Mouse (Mus musculus) adipocyte (in vitro differentiated cells): Measurements from ENCODE around the gene Khdc3.
"Not testable (repeated sequence)": the region's sequence is repeated elsewhere in the genome, so short reads cannot be mapped to it uniquely, and the experiment has no call there.

Experiments used
- DNase-seq: peaks from one replicate; pipeline ENCODE4 v3.0.0-alpha.2; 2016; ENCODE audit warnings: low spot score

Khdc3 gene

DNA sequence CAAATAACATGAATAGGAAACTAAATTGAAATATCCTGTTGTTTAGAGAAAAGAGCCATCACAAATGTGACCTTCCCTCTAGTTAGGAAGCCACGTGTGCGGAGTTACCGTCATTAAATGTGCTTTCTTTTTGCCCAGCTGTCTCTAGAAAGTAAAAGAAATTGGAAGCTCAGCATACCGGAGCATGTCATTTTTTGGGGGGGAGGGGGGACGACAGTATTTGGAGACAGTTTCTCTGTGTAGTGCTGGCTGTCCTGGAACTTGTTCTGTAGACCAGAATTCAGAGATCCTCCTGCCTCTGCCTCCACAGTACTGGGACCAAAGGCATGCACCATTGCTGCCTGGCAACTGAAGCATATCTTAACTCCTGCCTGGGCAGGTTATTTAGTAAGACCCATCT lies at the start of gene Khdc3:
Gene Khdc3 (plus strand): TSS at position 301 of the 400 bp plus-strand sequence.
- DNase-seq = no peak

GRCm38 (mm10) chr9:73055441-73055911 lies 46.2 kb upstream of the Khdc3 start:
- no peak for DNase-seq

DNA sequence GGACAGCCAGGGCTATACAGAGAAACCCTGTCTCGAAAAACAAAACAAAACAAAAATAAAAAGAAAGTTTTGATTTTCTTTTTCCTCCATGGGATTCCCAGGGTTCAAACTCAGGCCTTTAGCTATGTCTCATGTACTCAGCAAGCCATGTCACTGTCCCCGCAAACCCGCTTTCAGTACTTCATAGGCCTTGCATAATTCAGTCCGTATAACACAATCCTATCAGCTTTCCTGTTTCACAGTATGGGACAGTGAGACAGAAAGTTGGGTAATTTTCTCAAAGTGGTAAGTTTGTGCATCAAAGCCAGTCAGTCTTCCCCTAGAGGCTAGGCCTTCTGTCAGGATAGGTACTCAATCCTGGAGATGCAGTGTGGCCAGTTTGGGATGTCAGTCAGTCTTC lies 42.4 kb upstream of the Khdc3 start:
- no peak for DNase-seq

GRCm38 (mm10) chr9:73063621-73064290 lies 37.9 kb upstream of the Khdc3 start:
- DNase-seq = no peak

GRCm38 (mm10) chr9:73067086-73067485 lies 34.5 kb upstream of the Khdc3 start:
- no peak for DNase-seq

DNA sequence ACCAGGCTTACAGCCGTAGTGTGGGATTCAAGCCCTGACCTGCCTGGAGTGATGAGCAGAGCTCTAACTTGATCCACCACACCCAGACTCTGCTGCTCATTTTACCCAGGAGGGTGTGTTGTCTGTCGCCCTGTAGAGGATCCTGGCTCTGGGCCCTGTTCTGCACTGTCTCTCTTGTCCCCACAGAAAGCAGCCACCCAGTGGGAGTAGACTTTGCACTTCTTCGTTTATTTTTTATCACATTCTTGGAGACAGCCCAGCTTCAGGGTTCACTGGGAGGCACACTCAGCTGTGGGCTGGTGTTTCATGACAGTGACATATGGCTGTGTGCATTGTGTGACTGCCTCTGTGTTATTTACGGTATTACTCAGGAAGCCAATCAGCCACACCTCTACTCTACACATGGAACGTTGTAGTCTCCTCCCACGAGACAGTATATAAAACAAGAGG lies 33.4 kb upstream of the Khdc3 start:
- peak; percentile 9 for DNase-seq

DNA sequence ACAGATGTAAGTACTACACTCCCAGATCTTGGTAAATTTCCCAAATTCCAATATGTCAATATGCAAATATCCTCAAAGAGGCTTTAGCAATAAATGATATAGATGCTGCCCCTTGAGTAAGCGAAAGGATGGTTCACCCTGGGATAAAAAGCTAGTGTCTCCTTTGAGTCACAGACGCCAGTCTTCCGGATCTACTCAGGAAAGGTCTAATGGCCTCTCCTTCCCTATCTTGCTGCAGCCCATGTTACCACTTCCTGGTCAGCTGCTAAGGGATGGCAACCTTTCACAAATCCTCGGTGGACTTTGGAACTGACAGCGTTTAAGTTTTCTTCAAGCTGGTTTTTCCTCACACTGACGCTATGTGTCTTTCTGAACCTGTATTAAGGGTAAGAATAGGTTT lies 32.9 kb upstream of the Khdc3 start:
- DNase-seq = no peak

GRCm38 (mm10) chr9:73070971-73071659 lies 30.5 kb upstream of the Khdc3 start:
- no peak for DNase-seq

DNA sequence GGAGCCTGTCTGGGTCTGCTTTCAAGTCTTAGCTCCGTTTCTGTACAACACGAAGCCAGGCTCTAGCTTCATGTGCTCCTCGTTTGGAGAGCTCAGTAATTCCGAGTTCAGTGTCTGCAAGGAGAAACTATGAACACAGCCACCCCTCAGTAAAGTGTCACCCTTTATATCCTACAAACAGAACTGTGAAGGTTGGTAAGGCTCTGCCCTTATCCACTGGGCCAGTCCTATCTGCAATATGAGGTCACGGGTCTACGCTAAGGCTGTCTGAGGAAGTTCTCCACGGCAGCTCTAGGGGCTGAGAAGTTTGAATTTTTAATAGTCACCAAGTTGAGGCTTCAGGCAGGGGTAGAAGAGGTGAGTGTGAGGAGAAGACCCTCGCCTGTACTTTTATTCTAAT lies 29.2 kb upstream of the Khdc3 start:
- DNase-seq = no peak

- DNase-seq = no peak
Observed at GRCm38 (mm10) chr9:73073169-73073568, 28.5 kb upstream of the Khdc3 start.

DNA sequence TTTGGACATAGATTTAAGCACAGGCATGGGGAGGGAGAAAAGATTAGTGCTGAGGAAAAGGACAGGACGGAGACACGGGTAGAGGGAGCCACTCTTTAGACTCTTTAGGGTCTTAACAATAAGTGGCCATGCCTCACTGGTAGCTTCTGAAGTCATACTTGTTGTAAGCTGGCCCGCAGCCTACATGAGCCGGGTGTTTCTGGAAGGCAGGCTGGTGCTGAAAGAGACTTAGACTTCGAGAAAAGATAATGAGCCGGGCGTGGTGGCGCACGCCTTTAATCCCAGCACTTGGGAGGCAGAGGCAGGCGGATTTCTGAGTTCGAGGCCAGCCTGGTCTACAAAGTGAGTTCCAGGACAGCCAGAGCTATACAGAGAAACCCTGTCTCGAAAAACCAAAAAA lies 22.3 kb upstream of the Khdc3 start:
- not testable (repeated sequence) for DNase-seq

DNA sequence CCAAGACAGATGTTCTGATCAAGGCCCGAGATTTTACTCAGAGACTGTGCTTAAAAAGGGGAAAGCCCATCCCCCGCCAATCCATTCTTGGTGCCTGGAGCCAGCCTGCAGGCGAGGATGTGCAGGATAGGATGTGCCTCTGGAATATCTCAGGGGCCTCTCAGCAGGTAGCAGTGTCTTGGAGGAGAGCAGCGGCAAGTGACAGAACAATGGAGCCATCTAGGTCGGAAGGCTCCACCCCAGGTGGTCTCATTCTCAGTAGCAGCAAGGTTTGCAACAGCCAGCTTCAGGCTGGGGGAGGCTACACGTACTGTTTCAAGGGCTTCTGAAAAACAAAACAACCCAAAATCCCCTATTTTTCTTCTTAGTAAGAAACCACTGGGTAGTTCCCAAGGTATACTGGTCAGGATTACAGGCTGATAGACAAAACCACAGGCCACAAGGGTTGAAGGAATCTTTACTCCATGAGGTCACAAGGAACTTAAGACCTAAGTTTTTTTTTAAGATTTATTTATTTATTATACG lies 21.8 kb upstream of the Khdc3 start:
- DNase-seq = no peak

- DNase-seq = no peak
Observed at GRCm38 (mm10) chr9:73082291-73083000, 19.2 kb upstream of the Khdc3 start.

GRCm38 (mm10) chr9:73083956-73084355 lies 17.7 kb upstream of the Khdc3 start:
- DNase-seq = no peak

- DNase-seq = no peak
Observed at GRCm38 (mm10) chr9:73085845-73086244, 15.8 kb upstream of the Khdc3 start.

- no peak for DNase-seq
Observed at GRCm38 (mm10) chr9:73087121-73087520, 14.5 kb upstream of the Khdc3 start.

- DNase-seq = no peak
Observed at GRCm38 (mm10) chr9:73087581-73087980, 14.1 kb upstream of the Khdc3 start.

DNA sequence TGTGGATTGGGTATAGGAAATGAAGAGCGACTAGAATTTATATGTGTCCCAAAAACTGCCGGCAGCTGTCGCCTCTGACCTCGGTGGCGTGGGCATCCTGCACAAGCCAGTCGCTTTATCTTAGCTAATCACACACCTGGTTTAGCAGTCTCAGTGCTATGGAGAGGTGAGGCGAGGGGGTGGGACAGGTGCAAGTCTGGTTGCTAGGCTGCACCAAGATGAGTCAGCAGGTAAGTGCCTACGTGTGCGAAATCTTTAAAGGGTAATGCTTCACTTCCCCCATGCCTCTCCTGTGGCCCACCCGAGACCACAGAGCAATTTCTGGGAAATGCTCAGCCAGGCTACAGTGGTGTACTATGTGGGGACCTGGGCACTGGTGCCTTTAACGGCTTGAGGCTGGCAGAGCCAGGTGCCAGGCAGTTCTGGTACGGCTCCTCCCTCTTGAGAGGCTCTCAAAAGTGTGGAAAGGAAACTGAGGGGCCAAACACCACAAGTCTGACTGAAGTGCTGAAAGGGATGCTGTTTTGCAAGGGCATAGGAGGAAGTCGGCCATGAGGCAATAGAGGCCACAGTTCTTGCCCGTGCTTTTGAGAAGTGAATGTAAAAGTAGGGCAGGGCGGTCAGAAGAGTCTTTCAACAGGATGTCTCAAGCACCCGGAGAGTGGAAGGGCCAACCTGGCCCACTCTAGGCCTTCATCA lies 12.3 kb upstream of the Khdc3 start:
- DNase-seq = no peak

- DNase-seq = no peak
Observed at GRCm38 (mm10) chr9:73090121-73090520, 11.5 kb upstream of the Khdc3 start.

GRCm38 (mm10) chr9:73091747-73092146 lies 9.9 kb upstream of the Khdc3 start:
- DNase-seq = peak; percentile 67

DNA sequence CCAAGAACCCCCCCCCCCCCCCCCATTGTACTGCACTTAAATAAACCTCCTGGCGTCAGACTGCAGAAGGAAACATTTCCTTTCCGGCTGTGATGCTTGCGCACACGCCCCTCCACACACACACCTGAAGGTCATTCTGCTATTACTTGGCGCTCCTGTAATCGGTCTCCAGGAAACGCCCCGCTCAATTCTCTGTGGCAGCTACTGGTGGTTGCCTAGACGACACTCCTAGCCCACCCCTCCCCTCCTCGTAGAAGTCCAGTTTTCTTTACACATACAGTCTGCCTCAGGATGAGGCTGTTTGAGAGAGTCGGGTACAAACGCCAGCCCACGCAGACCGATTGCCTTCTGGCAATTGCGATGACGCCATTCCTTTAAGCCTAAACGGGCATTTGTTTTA lies 7.1 kb upstream of the Khdc3 start:
- no peak for DNase-seq

DNA sequence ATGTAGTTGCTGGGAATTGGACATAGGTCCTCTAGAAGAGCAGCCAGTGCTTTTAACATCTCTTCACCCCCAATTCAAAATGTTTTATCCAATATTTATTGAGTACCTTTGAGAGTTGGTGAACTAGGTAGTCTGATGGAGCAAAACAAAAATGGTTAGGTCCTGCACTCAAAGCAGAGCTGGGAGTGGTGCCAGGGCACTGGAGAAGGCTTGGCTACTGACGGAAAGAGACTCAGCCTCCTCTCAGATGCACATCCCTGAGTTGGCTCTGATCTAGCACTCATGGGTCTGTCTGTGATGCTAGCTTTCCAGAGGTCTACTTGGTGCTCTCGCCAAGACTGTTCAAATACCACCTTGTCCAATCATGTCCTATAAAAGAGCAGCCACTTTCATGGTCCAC lies 3.7 kb upstream of the Khdc3 start:
- DNase-seq = no peak
